Mouse (Mus musculus) embryonic fibroblast, embryonic 13.5 days (primary cell): ENCODE data around the gene Rtf1.
A peak's percentile ranks its signal among the peaks of the same experiment; 100 is the strongest.

ENCODE experiments used
- CTCF ChIP-seq: IDR thresholded peaks from 2 replicates; pipeline ENCODE4 v1.5.1; 2011; ENCODE audit warnings: mild to moderate bottlenecking, control low read depth, low read length, moderate library complexity, borderline replicate concordance; ENCODE audit not compliant: insufficient read depth
- POLR2A ChIP-seq: IDR thresholded peaks from 2 replicates; pipeline ENCODE4 v1.6.1; 2011; ENCODE audit warnings: low read depth, mild to moderate bottlenecking, control low read depth, low read length, moderate library complexity

- TF ChIP-seq CTCF (no peak), POLR2A (peak; percentile 65)
Measured at GRCm38 (mm10) chr2:119662220-119663182, 12.4 kb upstream of the Rtf1 start, which contains the start of gene Ndufaf1.
